Comparison of ENCODE assay signal across 13 mouse cellular contexts in the genomic region with DNA sequence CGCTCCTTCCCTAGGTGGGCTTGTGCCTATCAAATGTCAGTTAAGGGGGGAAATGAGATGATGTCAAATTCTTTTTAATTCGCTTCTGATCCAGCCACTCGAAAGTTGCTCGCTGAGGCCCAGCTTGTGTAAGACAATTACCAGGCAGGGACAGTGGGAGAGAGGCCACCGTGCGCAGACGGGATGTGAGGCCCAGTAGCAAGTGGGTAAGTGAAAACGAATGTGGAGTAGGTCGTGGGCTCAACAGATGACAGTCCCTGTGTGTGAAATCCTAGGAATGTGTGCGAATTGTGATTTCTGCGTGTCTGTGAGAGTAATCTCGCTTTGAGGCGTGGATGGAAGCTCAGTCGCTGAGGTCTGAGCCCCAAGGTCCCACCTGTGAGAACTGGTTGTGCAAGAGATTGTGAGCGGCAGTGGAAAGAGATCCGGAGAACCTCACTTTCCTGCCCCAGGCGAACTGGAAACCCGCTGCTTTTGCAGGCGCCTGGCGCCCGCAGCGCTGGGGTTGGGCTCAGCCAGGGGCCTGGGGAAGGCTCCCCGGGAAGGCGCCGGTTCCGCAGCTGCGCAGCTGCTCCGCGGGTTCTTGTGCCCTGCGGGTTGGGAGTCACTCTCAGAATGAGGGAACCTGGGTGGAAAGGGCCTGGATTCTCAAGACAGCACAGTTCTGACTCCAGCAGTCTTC. TPM values are rescaled to one million over a fixed set of nuclear protein-coding genes. Genes with fewer than 3 reads are reported as not detected.
DNase-seq lines count a peak whose midpoint lies in the region; ATAC-seq and TF ChIP-seq lines count a peak whose summit lies in the region.
"Had no signal": no experiment of that assay in that cellular context is flagged by ENCODE, and none has a peak within 500 bp of the region (broad histone marks: within the 10 kb centered on the region; RNA-seq: fewer than 3 reads in every experiment).

No protein-coding gene starts in this region.

- H3K27me3 ChIP-seq in liver, embryonic 12.5 days (replicated peaks), result peaks cover 99% of the 10 kb centered on the region
- H3K27me3 ChIP-seq in liver, postnatal 0 days (ENCODE audit: insufficient read depth, low read length), result peaks cover 96% of the 10 kb centered on the region
- H3K27me3 ChIP-seq in embryonic facial prominence, embryonic 13.5 days, result peaks cover 98% of the 10 kb centered on the region
- H3K27me3 ChIP-seq in limb, embryonic 13.5 days, result peaks cover 98% of the 10 kb centered on the region

- WGBS in liver, embryonic 12.5 days (ENCODE audit: insufficient replicate concordance), result 5% methylated on average over 30 of the region's 30 CpGs
- WGBS in liver, postnatal 0 days (ENCODE audit: insufficient replicate concordance), result 6% methylated on average over 30 of the region's 30 CpGs
- WGBS in embryonic facial prominence, embryonic 13.5 days, result 2% methylated on average over 30 of the region's 30 CpGs
- WGBS in limb, embryonic 13.5 days, result 3% methylated on average over 30 of the region's 30 CpGs

- H3K36me3 ChIP-seq in liver, embryonic 12.5 days, result no peaks in the 10 kb centered on the region
- no peaks in the 10 kb centered on the region for H3K36me3 ChIP-seq in liver, postnatal 0 days (replicated peaks; ENCODE audit: insufficient read depth, low read length)
- H3K36me3 ChIP-seq in embryonic facial prominence, embryonic 13.5 days, result no peaks in the 10 kb centered on the region
- H3K36me3 ChIP-seq in limb, embryonic 13.5 days, result no peaks in the 10 kb centered on the region
- H3K36me3 ChIP-seq: hindbrain, embryonic 12.5 days had no signal

- no peak for ATAC-seq in liver, embryonic 12.5 days
- ATAC-seq in liver, postnatal 0 days, result no peak
- no peak for ATAC-seq in embryonic facial prominence, embryonic 13.5 days (ENCODE audit: insufficient number of reproducible peaks, insufficient read depth, low FRiP score, low TSS enrichment, low read depth)
- ATAC-seq in limb, embryonic 13.5 days (ENCODE audit: low FRiP score, low read depth), result no peak

- no peaks in the 10 kb centered on the region for H3K9me3 ChIP-seq in liver, embryonic 12.5 days (replicated peaks)
- H3K9me3 ChIP-seq in liver, postnatal 0 days (ENCODE audit: low read length), result no peaks in the 10 kb centered on the region
- H3K9me3 ChIP-seq in embryonic facial prominence, embryonic 13.5 days, result no peaks in the 10 kb centered on the region
- no peaks in the 10 kb centered on the region for H3K9me3 ChIP-seq in limb, embryonic 13.5 days
- H3K9me3 ChIP-seq: hindbrain, embryonic 12.5 days had no signal

- TF ChIP-seq CTCF in liver, postnatal 0 days (IDR thresholded peaks at IDR 0.05; ENCODE audit: low read depth), result no peak

- no peaks in the 10 kb centered on the region for H3K4me1 ChIP-seq in liver, embryonic 12.5 days
- no peaks in the 10 kb centered on the region for H3K4me1 ChIP-seq in liver, postnatal 0 days (ENCODE audit: insufficient read depth)
- H3K4me1 ChIP-seq in embryonic facial prominence, embryonic 13.5 days, result peaks cover 51% of the 10 kb centered on the region
- H3K4me1 ChIP-seq in limb, embryonic 13.5 days, result peaks cover 53% of the 10 kb centered on the region

- no peak overlapping the region for H3K27ac ChIP-seq in liver, embryonic 12.5 days
- H3K27ac ChIP-seq in liver, postnatal 0 days (ENCODE audit: low read depth), result no peak overlapping the region
- no peak overlapping the region for H3K27ac ChIP-seq in embryonic facial prominence, embryonic 13.5 days
- H3K27ac ChIP-seq in limb, embryonic 13.5 days, result 0 out of 2 replicates have a peak overlapping the region, but pooled peaks have one; percentile 10
- H3K27ac ChIP-seq: hindbrain, embryonic 12.5 days had no signal

- TF ChIP-seq EP300 in liver, postnatal 0 days (IDR thresholded peaks at IDR 0.05; ENCODE audit: low read depth), result no peak

- H3K4me3 ChIP-seq in liver, embryonic 12.5 days, result no peak overlapping the region
- H3K4me3 ChIP-seq in liver, postnatal 0 days (ENCODE audit: low read depth, low read length), result no peak overlapping the region
- peak overlapping the region; percentile 22 for H3K4me3 ChIP-seq in embryonic facial prominence, embryonic 13.5 days
- peak overlapping the region; percentile 5; the same call in 1 of the 2 replicates for H3K4me3 ChIP-seq in limb, embryonic 13.5 days
- H3K4me3 ChIP-seq: hindbrain, embryonic 12.5 days had no signal

- H3K4me2 ChIP-seq in liver, embryonic 12.5 days, result 0 out of 2 replicates have a peak overlapping the region, but pooled peaks have one; percentile 1
- no peak overlapping the region for H3K4me2 ChIP-seq in liver, postnatal 0 days (ENCODE audit: low read depth, low read length)
- H3K4me2 ChIP-seq in embryonic facial prominence, embryonic 13.5 days, result peak overlapping the region; percentile 41
- H3K4me2 ChIP-seq in limb, embryonic 13.5 days (replicated peaks), result peak overlapping the region; percentile 38
- H3K4me2 ChIP-seq: hindbrain, embryonic 12.5 days had no signal

- peak; percentile 27 for DNase-seq in gastrocnemius, postnatal 10 days
- DNase-seq in gastrocnemius, adult 8-10 months (ENCODE audit: low spot score in 2 of 2), result no peak
- DNase-seq in liver, postnatal 0 days, result no peak
- no peak for DNase-seq in layer of hippocampus, postnatal 36 days
- no peak for DNase-seq in thymus, postnatal 36 days
- DNase-seq: adrenal gland, adult 8-10 months; kidney, postnatal 14 days; thymus, adult 18-20 months had no signal

- H3K9ac ChIP-seq in liver, embryonic 12.5 days, result no peak overlapping the region
- H3K9ac ChIP-seq in liver, postnatal 0 days (replicated peaks), result no peak overlapping the region
- H3K9ac ChIP-seq in embryonic facial prominence, embryonic 13.5 days, result peak overlapping the region; percentile 49
- no peak overlapping the region for H3K9ac ChIP-seq in limb, embryonic 13.5 days
- H3K9ac ChIP-seq: hindbrain, embryonic 12.5 days had no signal

RNA-seq across cellular contexts. Expression of gene Hand1, which starts 0.8 kb away (rescaled TPM):
- total RNA-seq in gastrocnemius, postnatal 10 days (2021), result not detected
- total RNA-seq in gastrocnemius, adult 8-10 months (2022), result not detected
- polyA plus RNA-seq in liver, embryonic 12.5 days (2016; fragmentation: Nextera tagmentation; extraction: Ambion mirVana), result 1.6 and 3.0 TPM in 2 replicates
- 0.07 TPM in 1 of 2 replicates, not detected in the other for polyA plus RNA-seq in liver, postnatal 0 days (2015; fragmentation: Nextera tagmentation; extraction: Ambion mirVana)
- polyA plus RNA-seq in embryonic facial prominence, embryonic 13.5 days (2015; fragmentation: Nextera tagmentation; extraction: Ambion mirVana), result 1.3 and 5.1 TPM in 2 replicates
- 2.7 and 3.1 TPM in 2 replicates for polyA plus RNA-seq in limb, embryonic 13.5 days (2015; fragmentation: Nextera tagmentation; extraction: Ambion mirVana)
- not detected for total RNA-seq in layer of hippocampus, postnatal 36 days (2021)
- total RNA-seq: megakaryocyte-erythroid progenitor cell, adult 5-6 weeks had no signal

RNA-seq across cellular contexts. Expression of gene Sap30l, which starts 32.0 kb away (rescaled TPM):
- 10 to 100 TPM; 28.2 to 29.8 TPM for total RNA-seq in gastrocnemius, postnatal 10 days (2021)
- total RNA-seq in gastrocnemius, adult 8-10 months (2022), result 10 to 100 TPM; 47.2 to 59.8 (median 55.3) TPM
- 9.2 and 10.0 TPM in 2 replicates for polyA plus RNA-seq in liver, embryonic 12.5 days (2016; fragmentation: Nextera tagmentation; extraction: Ambion mirVana)
- 5.8 and 7.1 TPM in 2 replicates for polyA plus RNA-seq in liver, postnatal 0 days (2015; fragmentation: Nextera tagmentation; extraction: Ambion mirVana)
- polyA plus RNA-seq in embryonic facial prominence, embryonic 13.5 days (2015; fragmentation: Nextera tagmentation; extraction: Ambion mirVana), result 10.5 and 10.9 TPM in 2 replicates
- polyA plus RNA-seq in limb, embryonic 13.5 days (2015; fragmentation: Nextera tagmentation; extraction: Ambion mirVana), result 11.0 and 12.2 TPM in 2 replicates
- total RNA-seq in layer of hippocampus, postnatal 36 days (2021), result 10 to 100 TPM; 53.9 to 55.0 TPM

Comparison
In these comparisons a context has a peak if more than half of its experiments do, and no peak if none do; other contexts are left out.
1. H3K4me3 ChIP-seq: peak in embryonic facial prominence, embryonic 13.5 days (single experiment) and limb, embryonic 13.5 days (single experiment); none in liver, embryonic 12.5 days (single experiment) and liver, postnatal 0 days (single experiment).